Mouse (Mus musculus) ES-E14 (cell line): ENCODE results near the gene Tmem181a. TPM values are rescaled to one million over a fixed set of nuclear protein-coding genes. Genes with fewer than 3 reads are reported as not detected.
"Not testable (repeated sequence)": the region's sequence is repeated elsewhere in the genome, so short reads cannot be mapped to it uniquely, and the experiment has no call there.

ENCODE experiments used
- DNase-seq: peaks from one replicate; pipeline ENCODE4 v3.0.0-alpha.2; 2013; ENCODE audit warnings: low read depth, low spot score
- H3K27ac ChIP-seq: 2 replicates; pipeline ENCODE4 v1.5.1; 2012; ENCODE audit warnings: low read depth, mild to moderate bottlenecking, low read length, moderate library complexity, mixed read lengths; ENCODE audit not compliant: poor library complexity, insufficient read depth, severe bottlenecking
- H3K36me3 ChIP-seq: 2 replicates; pipeline ENCODE4 v1.6.1; 2012; ENCODE audit warnings: mild to moderate bottlenecking, low read length, moderate library complexity, mixed read lengths; ENCODE audit not compliant: control insufficient read depth, poor library complexity, insufficient read depth, severe bottlenecking
- H3K4me1 ChIP-seq, 2 experiments: fragments of 150-350 bp in 1 of 2; sonication (generic) in 1 of 2; 2 replicates each; pipeline ENCODE4 v1.6.1; 2012; ENCODE audit warnings: low read length in 2 of 2, mild to moderate bottlenecking in 1 of 2, mixed read lengths in 1 of 2; ENCODE audit not compliant: control insufficient read depth in 2 of 2, insufficient read depth in 2 of 2, poor library complexity in 1 of 2
- H3K4me3 ChIP-seq, 2 experiments: fragments of 150-350 bp in 1 of 2; sonication (generic) in 1 of 2; 2 replicates each; pipeline ENCODE4 v1.5.1; 2012; ENCODE audit warnings: low read length in 2 of 2, low read depth in 1 of 2, mild to moderate bottlenecking in 1 of 2, mixed read lengths in 1 of 2; ENCODE audit not compliant: insufficient read depth in 1 of 2, poor library complexity in 1 of 2, severe bottlenecking in 1 of 2
- H3K9ac ChIP-seq: 2 replicates; pipeline ENCODE4 v1.6.1; 2012; ENCODE audit warnings: low read depth, mild to moderate bottlenecking, low read length, mixed read lengths; ENCODE audit not compliant: poor library complexity, insufficient read depth, severe bottlenecking
- H3K9me3 ChIP-seq: fragments of 150-350 bp; sonication (generic); 2 replicates; pipeline ENCODE4 v1.6.1; 2012; ENCODE audit warnings: low read depth, mild to moderate bottlenecking, low read length; ENCODE audit not compliant: control insufficient read depth, insufficient read depth
- MAFK ChIP-seq: IDR thresholded peaks from 2 replicates; pipeline ENCODE4 v1.6.1; 2014; ENCODE audit warnings: mild to moderate bottlenecking, low read depth, low read length, inconsistent platforms; ENCODE audit not compliant: insufficient read depth
- in situ Hi-C, 2 experiments: fragments of 600-800 bp; cut with MboI; formaldehyde crosslinking; loops; one replicate each; pipeline ENCODE4 v1.15.1; 2025; ENCODE audit warnings: low sequenced_read_pairs in 2 of 2, inconsistent platforms in 1 of 2; ENCODE audit not compliant: unreplicated experiment in 2 of 2
- total RNA-seq: library from RNA; depleted of rRNA; stranded (reverse); fragments of 300-350 nt; gene quantifications from 2 replicates; pipeline ENCODE4 v1.2.3, GENCODE M21; 2012

Tmem181a gene
- total RNA-seq, 1 experiment = 27.0 TPM

DNA sequence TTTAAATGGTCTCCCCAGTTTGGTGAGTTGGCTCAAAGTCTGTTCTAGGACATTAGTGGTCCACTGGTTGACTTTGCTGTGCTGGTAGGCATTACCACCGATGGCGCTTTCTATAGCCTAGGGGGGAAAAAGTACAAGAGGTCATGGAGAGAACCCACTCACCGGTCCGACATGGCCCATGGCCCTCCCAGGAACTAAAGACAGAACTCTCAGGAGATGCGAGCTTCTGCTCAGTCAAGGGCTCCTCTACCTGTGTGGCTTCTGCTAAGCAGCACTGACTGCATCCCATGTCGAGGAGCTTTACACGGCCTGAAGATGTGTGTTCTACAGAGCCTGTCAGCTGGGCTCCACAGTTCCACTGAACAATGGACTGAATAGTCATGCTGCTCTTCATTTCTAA lies 55.1 kb downstream of the Tmem181a start:
- H3K36me3 ChIP-seq, in situ Hi-C loops, DNase-seq, H3K4me3 ChIP-seq, H3K4me1 ChIP-seq, H3K9me3 ChIP-seq, H3K27ac ChIP-seq, H3K9ac ChIP-seq: not testable (repeated sequence)

DNA sequence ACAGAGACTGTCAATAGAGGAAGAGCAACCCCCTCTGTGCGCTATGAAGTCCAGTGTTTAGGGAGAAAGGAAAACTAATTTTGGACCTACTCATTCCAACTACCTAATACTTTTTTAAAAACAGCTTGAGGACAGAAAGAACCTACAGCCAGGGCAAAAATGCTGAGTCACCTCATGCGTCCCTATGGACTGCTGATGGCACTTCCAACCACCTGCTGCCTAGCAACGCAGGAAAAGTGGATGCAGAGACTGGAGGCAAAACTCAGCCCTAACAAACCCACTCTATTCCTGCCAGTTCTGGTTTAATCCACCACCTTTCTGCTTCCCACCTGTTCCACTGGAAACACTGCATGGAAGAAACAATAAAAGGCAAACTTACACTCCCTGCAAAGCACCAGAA lies 56.1 kb downstream of the Tmem181a start:
- H3K27ac ChIP-seq, in situ Hi-C loops, DNase-seq: not testable (repeated sequence)

DNA sequence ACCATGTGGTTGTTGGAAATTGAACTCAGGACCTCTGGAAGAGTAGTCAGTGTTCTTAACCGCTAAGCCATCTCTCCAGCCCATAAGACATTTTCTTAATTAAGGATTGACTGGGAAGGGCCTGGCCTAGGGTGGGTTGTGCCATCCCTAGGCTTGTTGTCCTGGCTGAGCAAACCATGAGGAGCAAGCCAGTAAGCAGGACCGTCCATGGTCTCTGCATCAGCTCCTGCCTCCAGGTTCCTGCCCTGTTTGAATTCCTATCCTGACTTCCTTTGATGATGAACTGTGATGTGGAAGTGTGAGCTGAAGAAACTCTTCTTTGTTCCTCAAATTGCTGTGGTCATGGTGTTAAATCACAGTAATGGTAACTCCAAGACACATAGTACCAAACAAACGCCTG lies 57.8 kb downstream of the Tmem181a start:
- H3K36me3 ChIP-seq, H3K27ac ChIP-seq, in situ Hi-C loops, H3K4me1 ChIP-seq, H3K9ac ChIP-seq, DNase-seq, H3K9me3 ChIP-seq, H3K4me3 ChIP-seq: not testable (repeated sequence)

More for the DNA sequence above, 56.1 kb downstream of the Tmem181a start:
- TF ChIP-seq MAFK = peak; percentile 82
- not testable (repeated sequence) for H3K4me3 ChIP-seq, H3K36me3 ChIP-seq, H3K4me1 ChIP-seq, H3K9me3 ChIP-seq, H3K9ac ChIP-seq

DNA sequence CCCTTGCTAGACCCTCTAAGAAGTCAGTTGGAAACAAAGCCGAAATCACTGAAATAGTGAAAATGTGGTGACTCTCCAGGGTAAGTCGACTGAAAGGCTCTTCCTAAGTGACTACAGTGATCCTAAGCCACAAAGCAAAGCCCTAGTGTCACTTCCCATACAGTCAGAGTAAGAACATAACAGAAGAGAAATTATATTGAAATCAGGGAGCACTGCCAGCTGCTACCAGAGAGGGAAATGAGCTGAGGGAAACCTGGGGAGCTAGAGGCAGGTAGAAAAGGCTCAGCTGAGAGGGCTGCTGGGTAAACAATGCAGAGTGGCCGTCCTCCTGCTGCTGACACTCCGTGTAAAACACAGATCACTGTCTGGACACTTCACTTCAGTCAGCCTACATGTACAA lies 59.0 kb downstream of the Tmem181a start:
- DNase-seq, H3K27ac ChIP-seq, H3K36me3 ChIP-seq, H3K4me1 ChIP-seq, H3K9me3 ChIP-seq, in situ Hi-C loops, H3K4me3 ChIP-seq, H3K9ac ChIP-seq: not testable (repeated sequence)

DNA sequence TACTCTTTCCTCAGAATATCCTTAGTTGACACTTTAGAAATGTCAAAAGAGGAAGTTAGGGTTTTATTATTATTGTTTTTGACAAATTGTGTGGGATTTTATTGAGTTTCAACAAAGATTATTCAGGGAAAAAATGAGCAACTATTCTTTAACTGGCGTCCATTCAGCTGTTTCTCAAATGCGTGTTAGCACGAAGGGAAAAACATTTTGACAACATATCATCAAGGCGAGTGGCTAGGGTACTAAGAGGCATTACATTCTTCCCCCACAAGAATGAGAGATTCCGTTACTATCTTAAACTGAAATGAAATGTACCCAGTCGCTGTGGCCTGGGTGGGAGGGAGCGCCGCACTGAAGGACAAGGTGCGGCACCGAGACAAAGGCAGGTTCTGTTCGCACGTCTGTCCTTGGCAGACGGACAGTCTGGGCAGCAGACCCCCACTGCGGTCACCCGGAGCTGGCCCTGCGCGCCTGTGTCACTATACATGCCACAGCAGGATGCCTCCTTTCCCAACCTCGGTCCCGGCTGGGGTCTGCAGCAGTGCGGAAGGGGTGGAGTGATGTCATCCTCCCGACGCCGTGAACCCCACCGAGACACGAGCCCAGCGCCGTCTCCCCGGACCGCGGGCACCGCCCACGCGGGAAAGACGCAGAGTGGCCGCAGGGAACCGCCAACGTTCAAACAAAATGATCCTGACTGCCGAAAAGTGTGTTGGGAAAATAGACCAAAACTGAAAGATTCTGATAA lies 59.9 kb downstream of the Tmem181a start:
- H3K4me1 ChIP-seq, H3K27ac ChIP-seq, in situ Hi-C loops, H3K9me3 ChIP-seq, H3K36me3 ChIP-seq, DNase-seq: not testable (repeated sequence)
- Histone ChIP-seq H3K9ac (peak overlapping the region; percentile 31; the same call in 1 of the 2 replicates), H3K4me3 (peak overlapping the region; percentile 53 to 62)

DNA sequence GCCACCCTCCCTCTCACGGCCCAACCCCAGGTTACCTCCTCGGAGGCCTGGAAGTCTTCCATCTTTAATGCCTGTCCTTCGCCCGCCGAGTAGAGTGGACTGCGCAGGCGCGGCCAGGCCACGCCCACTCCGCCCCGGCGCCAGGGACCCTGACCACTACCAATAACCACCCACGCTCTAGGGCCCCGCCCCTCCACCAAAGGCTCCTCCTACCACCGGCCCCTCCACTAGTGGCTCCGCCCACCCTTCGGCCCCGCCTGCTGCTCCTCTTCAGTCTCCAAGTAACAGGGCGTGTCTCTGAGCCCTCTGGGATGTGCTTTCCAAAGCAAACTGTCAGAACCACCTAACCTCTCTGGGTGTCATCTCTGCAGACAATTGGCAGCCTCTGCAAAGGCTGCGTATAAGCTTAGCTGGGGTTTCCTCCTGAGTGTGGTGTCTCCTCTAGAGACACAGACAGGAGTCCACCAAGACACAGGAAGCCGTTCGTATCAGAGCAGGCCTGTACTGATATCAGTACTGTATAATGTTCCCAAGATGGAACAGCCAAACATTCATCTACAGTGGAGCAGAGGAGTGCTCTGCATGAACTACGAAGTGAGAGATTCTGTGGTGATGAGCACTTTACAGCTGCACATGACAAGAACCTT lies 60.8 kb downstream of the Tmem181a start, which contains the start of gene Dynlt1a:
Dynlt1a (minus strand) TSS at position 162 of the 647 bp plus-strand sequence.
- H3K4me1 ChIP-seq, in situ Hi-C loops, H3K9me3 ChIP-seq, H3K36me3 ChIP-seq, H3K27ac ChIP-seq: not testable (repeated sequence)
- Histone ChIP-seq H3K4me3 (peak within 1 kb of the TSS; percentile 62 to 68), H3K9ac (peak within 1 kb of the TSS; percentile 43; the same call in 1 of the 2 replicates)
- peak; percentile 87 for DNase-seq

DNA sequence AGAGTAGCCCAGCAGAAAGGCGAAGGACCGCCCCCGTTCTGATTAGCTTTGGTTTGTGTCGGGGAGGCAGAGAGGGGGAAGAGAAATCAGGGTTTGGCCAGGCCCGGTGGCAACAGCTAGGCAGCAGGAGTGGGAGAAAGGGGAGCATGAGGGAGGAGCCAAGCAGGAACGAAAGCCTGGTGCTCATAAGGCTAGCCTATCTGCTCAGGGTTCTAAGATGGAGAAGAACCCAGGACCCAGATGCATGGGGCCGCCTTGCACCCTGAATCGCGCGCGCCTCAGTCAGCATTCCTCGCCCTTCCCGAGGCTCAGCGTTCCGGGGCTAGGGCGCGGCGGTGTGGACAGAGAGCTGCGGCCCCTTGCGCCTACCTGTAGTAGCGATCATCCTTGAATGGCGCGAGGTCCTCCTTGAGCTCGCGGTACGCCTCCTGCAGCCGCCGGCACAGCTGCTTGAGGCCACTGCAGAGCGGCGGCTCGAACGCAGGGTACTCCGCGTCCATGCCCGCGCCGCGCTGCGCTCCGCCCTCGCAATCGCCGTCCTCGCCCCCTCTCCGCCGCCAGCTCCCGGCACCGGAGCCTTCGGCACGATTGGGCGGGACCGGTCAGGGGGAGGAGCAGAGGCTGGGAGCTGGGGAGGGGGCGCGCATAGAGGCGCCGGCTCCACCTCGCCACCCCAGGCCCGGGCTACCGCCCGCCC lies 64.6 kb downstream of the Tmem181a start:
- in situ Hi-C loops, H3K4me1 ChIP-seq: not testable (repeated sequence)

DNA sequence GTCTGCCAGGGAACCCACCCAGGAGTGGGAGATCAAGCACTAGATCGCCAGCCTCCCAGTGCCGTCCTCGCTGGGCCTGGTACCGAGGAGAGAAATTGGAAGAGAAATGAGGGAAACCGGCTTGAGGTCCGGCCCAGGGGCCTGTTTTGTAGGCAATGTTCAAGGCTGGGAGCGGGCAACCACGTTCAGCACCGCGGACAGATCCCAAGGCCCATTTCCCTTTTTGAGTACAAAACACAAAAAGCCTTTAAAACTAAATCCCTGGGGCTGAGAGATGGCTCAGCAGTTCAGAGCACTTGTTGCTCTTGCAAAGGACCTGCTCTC lies 65.1 kb downstream of the Tmem181a start:
- H3K27ac ChIP-seq, H3K9ac ChIP-seq, H3K9me3 ChIP-seq, H3K36me3 ChIP-seq, DNase-seq, in situ Hi-C loops, H3K4me3 ChIP-seq, H3K4me1 ChIP-seq: not testable (repeated sequence)

More for the DNA sequence above, 64.6 kb downstream of the Tmem181a start:
- not testable (repeated sequence) for DNase-seq, H3K9me3 ChIP-seq, H3K9ac ChIP-seq, H3K36me3 ChIP-seq, H3K27ac ChIP-seq
- peak overlapping the region in 1 of 2 experiments; percentile 55; a peak in 2 of 4 replicates for H3K4me3 ChIP-seq
